Mouse (Mus musculus) 3T3-L1 (cell line): ENCODE data around the gene Gm26558.

ENCODE experiments used
- DNase-seq: peaks from one replicate; pipeline ENCODE4 v3.0.0-alpha.2; 2015; ENCODE audit warnings: low read depth, low spot score

Gm26558 gene

DNA sequence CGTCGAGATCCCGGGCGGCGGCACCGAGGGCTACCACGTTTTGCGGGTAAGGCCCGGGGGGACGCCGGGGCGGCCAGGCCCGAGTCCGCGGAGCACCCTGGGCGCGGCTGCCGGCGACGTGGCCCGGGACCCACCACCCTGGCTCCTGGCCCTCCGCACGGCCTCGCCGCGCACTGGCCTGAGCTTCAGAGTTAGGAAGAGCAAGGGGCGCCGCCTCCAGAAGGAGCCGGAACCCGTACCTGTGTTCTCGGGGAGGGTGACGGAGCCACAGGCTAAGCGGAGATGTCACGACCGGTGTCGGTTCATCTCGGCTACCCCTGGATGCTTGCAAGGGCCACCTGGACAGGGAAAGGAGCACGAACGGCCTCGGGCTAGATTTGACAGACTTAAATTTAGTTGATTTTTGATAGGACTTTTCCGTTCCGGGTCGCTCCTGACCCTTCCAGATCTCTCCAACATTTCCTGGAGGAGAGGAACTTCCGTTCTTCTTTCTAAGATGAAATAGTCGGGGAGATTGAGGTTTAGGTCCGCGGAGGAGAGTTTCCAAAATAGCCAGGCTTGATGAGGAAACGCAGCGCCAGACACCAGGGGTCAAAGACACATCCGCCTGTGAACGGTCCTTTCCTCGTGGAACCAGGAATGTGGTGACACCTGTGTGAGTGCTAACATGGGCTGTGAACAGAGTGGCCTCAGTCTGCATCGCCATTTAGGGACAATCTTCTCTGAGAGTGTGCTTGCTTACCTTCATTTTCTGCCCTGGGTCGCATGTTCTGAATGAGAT lies at the start of gene Gm26558:
TSS of gene Gm26558 (minus strand) at position 394 of the 781 bp plus-strand sequence.
- peak; percentile 52 for DNase-seq

DNA sequence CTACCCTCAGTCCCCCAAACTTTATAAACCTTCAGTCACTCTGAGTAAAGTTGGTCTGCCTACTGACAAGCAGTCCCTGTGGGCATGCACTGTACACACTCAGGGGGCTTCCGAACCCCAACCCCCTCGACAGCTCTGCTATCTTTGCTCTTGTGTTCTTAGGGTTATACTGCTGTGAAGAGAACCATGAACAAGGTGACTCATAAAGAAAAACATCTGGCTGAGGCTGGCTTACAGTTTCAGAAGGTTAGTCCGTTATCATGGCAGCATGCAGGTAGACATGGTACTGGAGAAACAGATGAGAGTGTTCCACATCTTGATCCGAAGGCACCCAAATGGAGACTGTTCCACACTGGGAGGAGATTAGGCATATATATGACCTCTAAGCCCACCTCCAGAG lies 49.0 kb upstream of the Gm26558 start:
- no peak for DNase-seq

DNA sequence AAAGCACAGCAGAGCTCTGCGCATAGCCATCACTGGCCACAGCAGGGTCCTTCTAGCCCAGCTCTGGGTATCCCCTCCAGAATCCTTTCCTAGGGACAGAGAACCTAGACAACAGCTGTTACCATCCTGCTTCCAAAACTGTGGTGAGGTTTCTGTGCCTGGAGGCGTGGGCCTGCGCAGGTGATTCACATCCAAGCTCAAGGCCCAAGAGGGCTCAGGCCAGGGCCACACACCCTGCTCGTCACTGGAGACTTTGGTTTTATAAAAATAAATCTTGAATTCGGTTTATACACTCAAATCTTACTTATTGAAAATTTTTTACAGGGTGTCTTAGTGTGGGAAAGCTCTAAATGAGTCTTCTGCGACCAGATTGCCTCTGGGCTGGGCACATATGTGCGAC lies 48.3 kb upstream of the Gm26558 start:
- DNase-seq = no peak

DNA sequence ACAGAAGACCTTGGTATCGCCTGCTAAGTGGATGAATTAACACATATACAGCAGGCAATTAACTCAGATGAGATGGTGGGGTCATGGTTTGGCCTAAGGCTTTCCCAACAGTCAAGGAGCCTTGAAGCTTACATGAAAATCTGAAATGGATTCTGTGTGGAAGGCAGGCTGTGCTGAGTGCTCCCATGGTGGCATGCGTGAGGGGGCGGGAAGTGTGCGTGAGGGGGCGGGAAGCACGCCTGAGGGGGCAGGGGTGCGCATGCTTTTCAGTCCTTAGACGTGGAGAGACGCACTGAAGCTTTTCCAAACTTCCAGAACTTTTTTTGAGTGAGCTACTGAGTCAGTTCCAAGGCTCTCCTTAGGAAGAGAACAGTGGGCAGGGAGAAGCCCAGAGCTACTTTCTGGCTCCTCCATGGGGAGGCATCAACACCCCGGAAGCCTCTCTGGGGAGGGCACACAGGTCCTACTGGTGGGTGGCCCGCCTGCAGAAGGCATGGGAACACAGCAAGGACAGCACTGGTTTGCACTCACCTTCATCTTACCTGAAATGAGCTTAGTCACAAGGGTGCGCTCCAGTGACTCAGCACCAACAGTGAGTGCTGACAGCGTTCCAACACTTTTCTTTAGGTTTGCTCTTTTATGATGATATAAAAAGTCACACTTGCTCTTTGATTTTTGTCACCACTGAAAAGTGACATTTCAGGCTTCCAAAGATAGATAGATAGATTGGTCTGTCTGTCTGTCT lies 47.2 kb upstream of the Gm26558 start:
- no peak for DNase-seq

DNA sequence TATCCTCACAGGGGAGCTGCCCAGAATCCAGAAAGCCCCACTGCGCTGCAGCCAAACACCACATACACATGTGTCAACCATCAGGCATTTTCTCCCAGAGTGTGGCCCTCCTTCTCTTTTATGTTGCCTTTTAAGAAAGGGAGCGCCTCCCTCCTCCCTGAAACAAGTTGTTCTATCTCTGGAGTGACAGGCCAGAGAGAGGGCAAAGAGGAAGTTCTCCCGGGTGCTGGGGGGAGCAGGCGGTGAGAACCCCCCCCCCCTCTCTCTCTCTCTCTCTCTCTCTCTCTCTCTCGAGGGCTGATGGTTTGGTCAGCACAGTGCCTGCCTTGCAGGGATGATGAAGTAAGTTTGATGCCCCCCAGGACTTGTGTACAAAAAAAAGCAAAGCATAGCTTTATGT lies 40.5 kb upstream of the Gm26558 start:
- no peak for DNase-seq

DNA sequence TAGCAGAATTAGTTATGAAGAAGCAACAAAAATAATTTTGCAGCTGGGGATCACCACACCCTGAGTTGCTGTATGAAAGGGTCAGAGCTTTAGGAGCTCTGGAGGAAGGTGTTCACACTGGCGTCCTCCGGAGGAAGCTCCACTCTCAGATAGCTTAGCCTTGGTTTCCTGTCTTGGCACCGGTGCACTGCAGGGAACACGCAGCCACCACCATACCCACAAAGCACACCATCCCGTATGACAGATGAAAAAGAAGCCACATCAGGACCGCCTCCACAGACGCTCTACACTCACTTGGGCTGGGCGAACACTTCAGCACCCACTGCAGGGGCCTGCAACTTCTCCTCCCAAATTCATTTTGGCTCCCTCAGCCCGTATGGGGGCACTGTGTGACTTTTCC lies 39.7 kb upstream of the Gm26558 start:
- no peak for DNase-seq

DNA sequence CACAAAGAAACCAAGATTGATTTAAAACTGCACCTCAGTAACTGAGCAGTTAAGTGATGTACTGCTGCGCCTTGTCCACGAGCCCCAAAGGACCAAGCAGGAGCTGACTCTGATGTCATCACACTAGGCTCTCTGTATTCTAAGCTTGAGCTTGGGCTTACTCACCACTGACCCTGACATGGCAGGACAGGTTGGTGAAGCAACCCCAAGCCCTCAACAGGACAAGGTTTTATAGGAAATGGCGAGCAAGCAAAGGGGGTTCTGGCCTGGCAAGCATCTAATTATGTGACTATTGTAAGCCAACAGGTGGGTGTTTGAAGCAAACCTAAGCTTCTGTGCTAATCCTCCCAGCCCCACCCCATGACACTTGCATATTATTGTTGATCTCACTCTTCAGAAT lies 38.9 kb upstream of the Gm26558 start:
- DNase-seq = no peak

DNA sequence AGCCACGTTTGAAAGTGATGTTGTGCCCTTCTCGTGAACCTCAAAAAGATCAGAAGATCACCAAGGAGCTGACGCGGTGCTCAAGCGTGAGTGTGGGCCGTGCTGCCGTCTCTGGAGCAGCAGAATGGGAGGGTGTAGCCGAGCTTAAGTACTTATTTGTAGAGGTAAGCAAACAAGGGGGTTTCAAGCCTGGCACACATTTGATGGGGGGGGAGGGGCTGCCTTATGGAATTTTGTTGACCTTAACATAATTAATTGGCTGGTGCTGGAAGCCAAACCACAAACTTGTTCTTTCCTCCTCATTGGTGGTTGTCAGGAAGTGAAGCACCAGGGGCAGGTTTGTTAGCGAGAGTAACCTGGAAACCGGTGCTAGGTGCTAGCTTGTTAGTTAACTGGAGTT lies 33.8 kb upstream of the Gm26558 start:
- DNase-seq = no peak

DNA sequence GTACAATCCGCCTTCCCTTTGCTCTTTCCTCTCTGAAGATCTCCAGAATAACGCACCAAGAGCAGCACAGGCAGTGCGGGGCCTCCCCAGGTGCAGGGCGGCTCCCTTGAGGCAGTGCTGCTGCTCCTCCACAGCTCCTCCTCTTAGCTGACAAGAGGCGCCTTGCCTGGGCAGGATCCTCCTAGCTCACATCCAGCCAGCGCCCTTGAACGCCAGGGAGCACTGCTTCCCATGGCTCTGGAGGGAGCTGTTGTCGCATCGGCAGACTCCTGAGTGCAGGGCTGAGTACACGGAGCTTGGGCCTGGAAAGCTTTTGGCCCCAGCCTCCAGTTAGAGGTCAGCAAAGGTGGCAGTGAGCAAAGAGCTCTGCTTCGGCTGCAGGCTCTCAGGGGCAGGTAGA lies 28.3 kb upstream of the Gm26558 start:
- no peak for DNase-seq

DNA sequence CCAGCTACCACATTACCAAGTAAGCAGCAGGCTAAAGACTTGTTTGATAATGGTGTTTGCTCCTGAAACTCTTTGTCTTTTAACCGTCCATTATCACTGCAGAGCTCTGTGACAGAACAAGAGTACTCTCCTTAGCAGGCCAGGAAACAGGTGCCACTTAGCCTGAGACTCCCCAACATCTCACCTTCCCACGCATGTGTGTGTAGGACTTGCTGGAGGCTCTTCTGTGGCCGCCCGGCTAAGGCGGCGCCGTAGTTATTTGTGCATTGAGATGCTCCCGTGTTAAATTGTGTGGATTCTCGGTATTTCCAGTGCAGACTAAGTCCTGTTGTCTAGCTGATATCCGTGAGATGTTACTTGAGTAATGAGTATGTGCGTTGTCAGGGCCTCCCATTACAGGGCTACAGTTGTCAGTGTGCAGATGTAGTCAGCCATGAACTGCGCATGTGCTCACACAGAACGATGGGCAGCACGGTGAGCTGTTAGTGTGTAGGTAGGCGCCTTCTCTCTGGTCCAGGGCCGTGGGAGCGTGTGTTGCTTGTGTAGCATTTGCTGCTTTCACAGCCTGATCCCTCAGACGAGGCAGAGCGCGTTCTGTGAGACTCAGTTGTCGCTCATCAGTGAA lies 26.7 kb upstream of the Gm26558 start:
- DNase-seq = no peak

DNA sequence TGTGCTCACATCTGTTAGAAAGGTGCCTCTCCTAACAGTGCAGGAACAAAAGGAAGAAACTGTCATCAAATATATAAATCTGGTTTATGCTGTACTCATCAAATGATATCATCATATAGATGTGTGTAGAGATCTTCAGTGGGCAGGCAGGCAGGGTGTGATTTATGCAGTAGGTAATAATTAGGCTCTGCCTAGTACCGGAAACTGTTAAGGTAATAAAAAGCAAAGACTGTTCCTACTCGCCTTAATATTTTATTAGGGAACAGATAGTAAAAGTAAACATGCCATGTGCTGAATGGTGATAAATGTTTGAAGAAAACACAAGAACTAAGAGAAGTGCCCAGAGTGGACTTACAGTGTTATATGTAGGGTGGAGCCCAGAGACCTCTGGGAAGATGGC lies 20.4 kb upstream of the Gm26558 start:
- no peak for DNase-seq

DNA sequence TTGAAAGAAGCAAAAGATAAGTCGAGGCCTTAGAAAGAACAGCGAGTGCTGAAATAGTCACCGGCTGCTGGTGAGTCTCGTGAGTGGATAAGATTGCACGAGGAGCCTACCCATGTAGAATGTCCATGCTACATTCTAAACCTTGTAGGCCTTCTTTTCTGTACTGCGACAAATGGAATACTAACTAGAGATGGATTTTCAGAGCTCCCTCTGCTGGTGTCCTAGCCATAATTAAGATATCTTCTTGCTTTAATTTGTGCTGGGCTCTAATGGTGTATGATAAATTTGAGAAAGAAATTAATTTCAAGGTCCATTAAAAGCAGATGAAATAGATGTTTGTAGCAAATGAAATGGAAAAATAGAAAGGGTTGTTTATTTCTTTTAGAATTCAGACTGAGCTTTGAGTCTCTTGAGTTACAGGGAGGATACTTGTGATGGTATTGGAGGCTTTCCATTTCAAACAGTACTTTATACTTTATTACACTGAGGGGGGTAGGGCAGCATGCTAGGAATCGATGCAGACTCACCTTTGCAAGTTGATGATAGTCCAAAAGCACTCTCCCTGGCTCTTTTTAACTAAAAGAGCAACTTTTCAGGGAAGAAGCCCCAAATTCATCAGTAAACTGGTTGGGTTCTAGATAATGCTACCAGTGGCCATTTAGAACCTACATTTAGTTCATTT lies 11.7 kb upstream of the Gm26558 start:
- peak; percentile 44 for DNase-seq

DNA sequence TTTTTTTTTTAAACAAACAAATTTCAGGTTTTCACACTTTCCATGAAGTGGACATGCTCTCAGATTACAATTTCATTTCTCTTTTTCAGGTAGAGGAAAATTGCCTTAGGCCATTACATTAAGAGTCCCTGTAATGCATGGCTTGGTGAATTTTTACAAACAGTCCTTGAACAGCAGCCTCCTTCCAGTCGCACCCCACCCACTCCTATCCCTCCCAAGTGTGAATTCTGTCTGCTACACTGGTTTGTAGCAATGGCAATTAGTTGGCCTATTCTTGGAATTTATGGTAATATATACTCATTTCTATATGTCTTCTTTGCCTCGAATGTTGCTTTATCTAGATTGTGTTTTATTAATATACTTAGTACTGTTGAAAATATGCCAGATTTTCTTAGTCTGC lies 10.6 kb upstream of the Gm26558 start:
- DNase-seq = no peak

DNA sequence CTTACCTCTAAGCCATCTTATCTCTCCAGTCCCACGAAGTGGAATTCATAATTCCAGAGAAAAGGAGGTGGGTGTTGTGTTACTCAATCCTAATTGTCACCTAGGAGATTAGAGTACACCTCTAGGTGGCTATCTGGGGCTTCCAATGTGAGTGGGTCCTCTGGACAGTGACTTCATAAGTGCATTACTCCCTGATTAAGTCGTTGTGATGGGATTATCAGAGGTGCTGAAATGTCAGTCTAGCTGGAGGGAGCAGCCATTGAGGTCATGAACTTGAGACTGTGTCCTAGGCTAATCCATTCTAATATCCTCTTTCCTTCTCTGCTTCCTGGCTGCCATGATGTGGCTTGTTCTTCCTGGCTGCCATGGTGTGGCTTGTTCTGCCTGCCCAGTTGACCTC lies 8.0 kb upstream of the Gm26558 start:
- no peak for DNase-seq

DNA sequence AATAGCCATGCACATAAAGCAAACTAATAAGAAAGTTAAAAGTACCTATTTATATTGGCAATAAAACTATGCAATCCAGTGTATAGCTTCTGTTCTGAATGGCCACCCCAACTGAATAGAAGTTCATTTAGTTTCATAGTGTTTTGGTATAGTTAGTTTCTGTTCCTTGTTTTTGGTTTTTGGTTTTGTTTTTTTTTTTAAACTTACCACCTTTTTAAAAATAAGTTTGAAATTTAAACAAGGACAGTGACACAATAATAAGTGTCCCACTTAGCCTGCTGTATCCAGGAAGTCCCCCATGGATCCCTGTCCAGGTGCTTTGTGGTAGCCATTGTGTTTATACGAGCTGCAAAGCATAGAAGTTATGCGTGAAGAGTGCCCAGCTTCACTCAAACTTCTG lies 7.3 kb upstream of the Gm26558 start:
- no peak for DNase-seq

DNA sequence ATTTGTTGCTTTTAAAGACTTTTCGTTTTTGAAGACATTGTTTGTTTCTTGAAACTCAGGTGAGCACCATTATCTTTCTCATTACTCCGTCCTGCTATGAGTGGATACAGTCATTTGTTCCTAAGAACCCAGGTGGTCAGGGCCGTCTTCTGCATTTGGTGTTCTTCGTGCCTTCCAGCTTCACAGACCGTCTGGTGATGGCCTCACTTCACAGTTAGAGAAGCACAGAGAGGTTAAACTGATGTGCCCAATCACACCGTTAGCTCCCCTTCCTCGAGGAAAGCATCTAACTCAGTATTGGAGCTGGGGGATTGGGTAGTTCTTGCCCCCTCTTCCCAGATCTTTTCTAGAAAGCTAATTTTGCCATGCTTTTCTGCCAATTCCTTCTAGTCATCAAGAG lies 5.1 kb upstream of the Gm26558 start:
- DNase-seq = no peak

DNA sequence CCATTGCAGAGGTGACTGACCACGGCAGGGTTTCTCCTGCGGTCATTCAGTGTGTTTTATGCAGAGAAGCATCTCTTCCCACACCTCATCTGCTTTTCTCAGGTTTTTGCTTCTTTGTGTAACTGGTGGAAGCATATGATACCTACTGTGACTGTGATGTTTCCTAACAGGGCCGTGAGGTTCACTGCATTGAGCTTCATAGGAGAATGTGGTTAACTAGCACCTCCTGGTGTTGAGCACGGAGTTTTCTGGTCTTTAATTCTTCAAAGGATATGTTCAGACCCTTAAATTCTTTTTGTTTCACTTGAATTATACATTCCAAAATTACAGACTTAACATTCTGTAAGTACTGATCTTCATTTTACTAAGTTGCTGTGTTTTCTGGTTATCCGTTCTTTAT lies 1.9 kb upstream of the Gm26558 start:
- DNase-seq = peak; percentile 62

DNA sequence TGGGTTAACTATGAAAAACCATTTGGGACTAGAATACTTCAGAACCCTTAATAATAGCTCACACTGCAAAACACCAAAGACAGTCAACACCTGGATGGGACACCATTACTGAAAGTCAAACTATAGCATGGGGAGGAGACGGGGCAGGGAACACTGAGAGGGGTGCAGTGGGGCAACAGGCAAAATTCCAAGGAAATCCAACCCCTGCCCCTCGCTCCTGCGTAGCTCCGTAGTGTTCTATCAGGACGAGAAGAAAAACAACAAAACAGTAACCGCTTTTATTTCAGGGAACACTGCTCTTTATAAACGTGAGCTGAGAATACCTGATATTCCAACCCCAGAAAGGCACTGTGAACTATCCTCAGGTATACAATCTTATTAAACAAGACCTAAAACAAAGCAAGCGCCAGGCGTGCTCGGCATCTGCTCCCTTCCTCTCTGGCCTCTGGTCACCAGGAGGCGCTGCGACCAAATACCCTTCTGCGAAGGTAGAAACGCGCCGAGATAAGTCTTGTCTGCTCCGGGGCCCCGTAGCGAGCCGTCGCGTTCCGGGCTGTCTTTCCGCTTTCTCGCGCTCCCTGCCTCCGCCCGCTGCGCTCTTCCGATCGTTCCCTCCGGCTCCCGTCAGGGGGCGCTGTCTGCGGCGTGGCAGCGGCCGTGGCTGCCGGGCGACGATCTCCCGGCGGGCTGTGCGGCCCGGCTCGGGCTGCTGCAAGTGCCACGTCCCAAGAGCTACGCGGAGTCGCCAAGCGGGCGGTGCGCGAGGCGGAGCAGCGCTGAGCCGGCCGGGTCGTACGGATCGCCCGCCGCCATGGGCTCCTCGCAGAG lies 807 bp downstream of the Gm26558 start, which contains the start of gene Gorasp2:
TSS of gene Gorasp2 (plus strand) at position 690 of the 828 bp plus-strand sequence.
- peak; percentile 97 for DNase-seq

DNA sequence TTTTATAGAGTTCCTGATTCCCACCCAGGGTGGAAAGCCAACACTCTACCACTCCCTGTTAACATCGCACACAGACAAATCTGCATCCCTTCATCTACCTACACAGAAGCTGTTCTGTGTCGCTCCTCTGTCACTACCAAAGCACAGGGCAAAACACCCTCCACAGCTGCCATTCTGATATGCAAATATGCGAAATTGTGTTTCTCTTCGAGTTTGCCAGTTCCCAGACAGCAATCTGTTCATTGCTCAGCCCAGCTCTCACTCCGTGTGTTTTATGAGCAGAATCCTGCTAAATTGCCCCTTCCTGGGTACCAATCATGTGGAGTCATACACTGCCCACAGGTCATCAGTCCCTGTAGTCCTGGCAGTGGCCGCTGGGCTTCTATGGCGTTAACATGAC lies 4.8 kb downstream of the Gm26558 start:
- DNase-seq = no peak

DNA sequence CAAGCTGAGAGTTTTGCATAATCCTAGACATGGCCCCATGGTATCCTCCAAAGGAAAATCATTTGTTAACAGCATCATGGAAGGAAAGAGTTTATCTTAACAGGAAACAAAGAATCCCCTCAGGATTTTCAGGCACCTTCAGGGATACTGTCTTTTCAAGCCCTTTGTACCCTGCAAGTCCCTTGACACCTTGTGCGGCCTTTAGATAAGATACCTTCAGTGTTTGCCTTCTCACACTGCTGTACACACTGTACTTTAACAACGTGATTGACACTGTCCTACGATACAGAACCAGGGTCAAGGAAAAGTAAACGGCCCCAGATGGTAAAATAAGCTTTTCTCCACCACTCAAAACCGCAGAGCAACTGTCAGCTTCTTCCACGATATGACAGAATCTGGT lies 10.1 kb downstream of the Gm26558 start:
- DNase-seq = no peak

DNA sequence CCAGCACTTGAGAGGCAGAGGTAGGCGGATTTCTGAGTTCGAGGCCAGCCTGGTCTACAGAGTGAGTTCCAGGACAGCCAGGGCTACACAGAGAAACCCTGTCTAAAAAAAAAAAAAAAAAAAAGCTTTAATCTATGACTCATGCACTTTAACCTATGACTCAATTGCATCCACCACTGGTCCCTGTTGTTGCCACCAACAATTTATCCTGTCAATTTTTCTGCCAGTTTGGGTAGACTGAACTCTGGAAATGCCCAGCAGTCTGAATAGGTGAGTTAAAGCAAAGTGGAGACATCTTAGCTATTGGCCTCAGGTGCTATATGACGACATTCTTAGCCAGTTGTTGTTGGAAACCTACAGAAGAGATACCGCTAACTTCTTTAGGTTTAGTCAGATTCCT lies 12.4 kb downstream of the Gm26558 start:
- DNase-seq = peak; percentile 55
